Mouse (Mus musculus) cerebellum, adult 2 months (tissue): ENCODE measurements around the gene Akap8.

Experiments used
- CTCF ChIP-seq: fragments of 200-500 bp; IDR thresholded peaks from 2 replicates; pipeline ENCODE4 v1.5.1; 2011; ENCODE audit warnings: low read depth, mild to moderate bottlenecking, control low read depth, low read length, moderate library complexity, borderline replicate concordance; ENCODE audit not compliant: insufficient read depth
- POLR2A ChIP-seq: fragments of 200-500 bp; IDR thresholded peaks from 2 replicates; pipeline ENCODE4 v1.6.1; 2011; ENCODE audit warnings: low read length, control low read depth, borderline replicate concordance; ENCODE audit not compliant: insufficient read depth

- TF ChIP-seq CTCF, result no peak
- TF ChIP-seq POLR2A, result no peak
Measured at GRCm38 (mm10) chr17:32356766-32357760, 36.0 kb upstream of the Akap8 start.
